Mouse (Mus musculus): ENCODE measurements at regions not wholly inside any gene's neighbourhood (a gene's known extent, or its start where the extent isn't known, plus 50 kb on each side); places are given as distances from the start of the nearest gene placed in this dataset.

GRCm38 (mm10) chr16:79407385-79407784, 316.5 kb upstream of the Tmprss15 start:
- Histone ChIP-seq H3K27ac (no peak overlapping the region), H3K36me3 (no peaks in the 10 kb centered on the region), H3K4me2 (replicated peaks) (no peak overlapping the region), H3K4me3 (replicated peaks) (no peak overlapping the region), H3K4me1 (replicated peaks) (0 out of 2 replicates have a peak, but pooled peaks cover 11% of the 10 kb centered on the region), H3K27me3 (no peaks in the 10 kb centered on the region), H3K9me3 (no peaks in the 10 kb centered on the region), H3K9ac (replicated peaks) (no peak overlapping the region)
- ATAC-seq: peak; percentile 55; the same call in 1 of the 2 replicates

- Histone ChIP-seq H3K36me3 (no peaks in the 10 kb centered on the region), H3K27me3 (no peaks in the 10 kb centered on the region), H3K9me3 (no peaks in the 10 kb centered on the region), H3K4me3 (replicated peaks) (no peak overlapping the region), H3K4me1 (replicated peaks) (0 out of 2 replicates have a peak, but pooled peaks cover 11% of the 10 kb centered on the region), H3K4me2 (replicated peaks) (no peak overlapping the region), H3K9ac (replicated peaks) (no peak overlapping the region), H3K27ac (no peak overlapping the region)
- WGBS: 42% methylated on average over 2 of the region's 2 CpGs
- ATAC-seq: no peak
Measured at GRCm38 (mm10) chr16:79406216-79406615, 315.3 kb upstream of the Tmprss15 start.

- ATAC-seq: no peak
- Histone ChIP-seq H3K27ac (no peak overlapping the region), H3K4me2 (replicated peaks) (no peak overlapping the region), H3K4me3 (replicated peaks) (no peak overlapping the region), H3K27me3 (no peaks in the 10 kb centered on the region), H3K36me3 (no peaks in the 10 kb centered on the region), H3K9me3 (no peaks in the 10 kb centered on the region), H3K4me1 (replicated peaks) (0 out of 2 replicates have a peak, but pooled peaks cover 10% of the 10 kb centered on the region), H3K9ac (replicated peaks) (no peak overlapping the region)
- WGBS: 49% methylated on average over 1 of the region's 1 CpGs
Measured at GRCm38 (mm10) chr16:79404064-79404463, 313.2 kb upstream of the Tmprss15 start.

- no peaks in the 10 kb centered on the region for H3K9me3 ChIP-seq
- ATAC-seq: no peak
- WGBS: 84% methylated on average over 3 of the region's 3 CpGs
Measured at GRCm38 (mm10) chr16:79400100-79400499, 309.2 kb upstream of the Tmprss15 start.

GRCm38 (mm10) chr16:79398476-79398875, 307.6 kb upstream of the Tmprss15 start:
- H3K9me3 ChIP-seq: no peaks in the 10 kb centered on the region
- no peak overlapping the region for H3K27ac ChIP-seq
- H3K4me2 ChIP-seq (replicated peaks): no peak overlapping the region
- no peak overlapping the region for H3K9ac ChIP-seq (replicated peaks)
- H3K4me3 ChIP-seq (replicated peaks): no peak overlapping the region
- WGBS: 88% methylated on average over 2 of the region's 2 CpGs
- H3K27me3 ChIP-seq: no peaks in the 10 kb centered on the region
- H3K36me3 ChIP-seq: no peaks in the 10 kb centered on the region
- ATAC-seq: no peak
- H3K4me1 ChIP-seq (replicated peaks): 0 out of 2 replicates have a peak, but pooled peaks cover 5% of the 10 kb centered on the region

More at GRCm38 (mm10) chr16:79400100-79400499, 309.2 kb upstream of the Tmprss15 start:
- H3K27me3 ChIP-seq: no peaks in the 10 kb centered on the region
- no peak overlapping the region for H3K9ac ChIP-seq (replicated peaks)
- H3K27ac ChIP-seq: no peak overlapping the region
- H3K4me3 ChIP-seq (replicated peaks): no peak overlapping the region
- no peak overlapping the region for H3K4me2 ChIP-seq (replicated peaks)
- no peaks in the 10 kb centered on the region for H3K36me3 ChIP-seq
- 0 out of 2 replicates have a peak, but pooled peaks cover 2% of the 10 kb centered on the region for H3K4me1 ChIP-seq (replicated peaks)

GRCm38 (mm10) chr16:79394425-79394824, 303.5 kb upstream of the Tmprss15 start:
- H3K4me2 ChIP-seq (replicated peaks): no peak overlapping the region
- H3K27me3 ChIP-seq: no peaks in the 10 kb centered on the region
- H3K9ac ChIP-seq (replicated peaks): no peak overlapping the region
- H3K4me3 ChIP-seq (replicated peaks): no peak overlapping the region
- 0 out of 2 replicates have a peak, but pooled peaks cover 5% of the 10 kb centered on the region for H3K4me1 ChIP-seq (replicated peaks)
- ATAC-seq: peak; percentile 71
- H3K27ac ChIP-seq: no peak overlapping the region
- no peaks in the 10 kb centered on the region for H3K36me3 ChIP-seq
- no peaks in the 10 kb centered on the region for H3K9me3 ChIP-seq

GRCm38 (mm10) chr16:79386421-79386820, 295.5 kb upstream of the Tmprss15 start:
- no peaks in the 10 kb centered on the region for H3K9me3 ChIP-seq
- H3K4me3 ChIP-seq (replicated peaks): no peak overlapping the region
- no peak overlapping the region for H3K9ac ChIP-seq (replicated peaks)
- 25% methylated on average over 3 of the region's 3 CpGs for WGBS
- H3K4me2 ChIP-seq (replicated peaks): no peak overlapping the region
- no peaks in the 10 kb centered on the region for H3K4me1 ChIP-seq (replicated peaks)
- no peaks in the 10 kb centered on the region for H3K36me3 ChIP-seq
- no peaks in the 10 kb centered on the region for H3K27me3 ChIP-seq
- H3K27ac ChIP-seq: no peak overlapping the region
- ATAC-seq: 0 out of 2 replicates have a peak, but pooled peaks have one; percentile 50

- Histone ChIP-seq H3K27ac (no peak overlapping the region), H3K4me1 (replicated peaks) (no peaks in the 10 kb centered on the region), H3K4me2 (replicated peaks) (no peak overlapping the region), H3K4me3 (replicated peaks) (no peak overlapping the region), H3K36me3 (no peaks in the 10 kb centered on the region), H3K27me3 (no peaks in the 10 kb centered on the region), H3K9ac (replicated peaks) (no peak overlapping the region), H3K9me3 (no peaks in the 10 kb centered on the region)
- no peak for ATAC-seq
Measured at GRCm38 (mm10) chr16:79350127-79350526, 259.2 kb upstream of the Tmprss15 start.

- Histone ChIP-seq H3K4me1 (replicated peaks) (no peaks in the 10 kb centered on the region), H3K4me3 (replicated peaks) (no peak overlapping the region), H3K9me3 (no peaks in the 10 kb centered on the region), H3K4me2 (replicated peaks) (no peak overlapping the region), H3K27ac (no peak overlapping the region), H3K36me3 (no peaks in the 10 kb centered on the region), H3K9ac (replicated peaks) (no peak overlapping the region), H3K27me3 (no peaks in the 10 kb centered on the region)
- ATAC-seq: no peak
- WGBS: 95% methylated on average over 3 of the region's 3 CpGs
Measured at GRCm38 (mm10) chr16:79342453-79342852, 251.6 kb upstream of the Tmprss15 start.

GRCm38 (mm10) chr16:79336416-79336815, 245.5 kb upstream of the Tmprss15 start:
- no peak overlapping the region for H3K4me3 ChIP-seq (replicated peaks)
- H3K27ac ChIP-seq: no peak overlapping the region
- no peaks in the 10 kb centered on the region for H3K27me3 ChIP-seq
- H3K4me2 ChIP-seq (replicated peaks): no peak overlapping the region
- H3K36me3 ChIP-seq: no peaks in the 10 kb centered on the region
- H3K4me1 ChIP-seq (replicated peaks): no peaks in the 10 kb centered on the region
- WGBS: 68% methylated on average over 2 of the region's 2 CpGs
- no peak for ATAC-seq
- no peak overlapping the region for H3K9ac ChIP-seq (replicated peaks)
- no peaks in the 10 kb centered on the region for H3K9me3 ChIP-seq

- no peaks in the 10 kb centered on the region for H3K4me1 ChIP-seq (replicated peaks)
Measured at GRCm38 (mm10) chr16:79336016-79336415, 245.1 kb upstream of the Tmprss15 start.

GRCm38 (mm10) chr16:79313301-79313700, 222.4 kb upstream of the Tmprss15 start:
- 77% methylated on average over 3 of the region's 3 CpGs for WGBS

More at GRCm38 (mm10) chr16:79336016-79336415, 245.1 kb upstream of the Tmprss15 start:
- H3K36me3 ChIP-seq: no peaks in the 10 kb centered on the region
- H3K9ac ChIP-seq (replicated peaks): no peak overlapping the region
- H3K4me3 ChIP-seq (replicated peaks): no peak overlapping the region
- H3K27ac ChIP-seq: no peak overlapping the region
- no peaks in the 10 kb centered on the region for H3K27me3 ChIP-seq
- no peak for ATAC-seq
- H3K9me3 ChIP-seq: no peaks in the 10 kb centered on the region
- no peak overlapping the region for H3K4me2 ChIP-seq (replicated peaks)

GRCm38 (mm10) chr16:79312702-79313101, 221.8 kb upstream of the Tmprss15 start:
- no peak overlapping the region for H3K4me3 ChIP-seq (replicated peaks)
- ATAC-seq: no peak
- no peak overlapping the region for H3K4me2 ChIP-seq (replicated peaks)
- H3K27ac ChIP-seq: no peak overlapping the region
- H3K27me3 ChIP-seq: no peaks in the 10 kb centered on the region
- WGBS: 60% methylated on average over 2 of the region's 2 CpGs
- no peaks in the 10 kb centered on the region for H3K4me1 ChIP-seq (replicated peaks)
- no peaks in the 10 kb centered on the region for H3K9me3 ChIP-seq
- H3K9ac ChIP-seq (replicated peaks): no peak overlapping the region
- no peaks in the 10 kb centered on the region for H3K36me3 ChIP-seq

More at GRCm38 (mm10) chr16:79313301-79313700, 222.4 kb upstream of the Tmprss15 start:
- H3K9ac ChIP-seq (replicated peaks): no peak overlapping the region
- H3K36me3 ChIP-seq: no peaks in the 10 kb centered on the region
- no peak overlapping the region for H3K4me2 ChIP-seq (replicated peaks)
- no peaks in the 10 kb centered on the region for H3K4me1 ChIP-seq (replicated peaks)
- H3K9me3 ChIP-seq: no peaks in the 10 kb centered on the region
- no peak for ATAC-seq
- H3K27ac ChIP-seq: no peak overlapping the region
- H3K27me3 ChIP-seq: no peaks in the 10 kb centered on the region
- no peak overlapping the region for H3K4me3 ChIP-seq (replicated peaks)
